Mouse (Mus musculus) ZHBTc4 (cell line): Measurements from ENCODE around the gene Supt4a.

Experiments used
- DNase-seq: peaks from one replicate; pipeline ENCODE4 v3.0.0-alpha.2; 2011; ENCODE audit warnings: low read depth, low spot score

Supt4a gene

GRCm38 (mm10) chr11:87725515-87725914 is 11.8 kb upstream of the Supt4a start:
- no peak for DNase-seq

GRCm38 (mm10) chr11:87725964-87726562 is 11.3 kb upstream of the Supt4a start:
- peak; percentile 54 for DNase-seq

- DNase-seq = no peak
These were observed 10.3 kb upstream of the Supt4a start for GRCm38 (mm10) chr11:87727021-87727420.

- DNase-seq = no peak
These were observed 9.9 kb upstream of the Supt4a start for GRCm38 (mm10) chr11:87727471-87727870.

GRCm38 (mm10) chr11:87728850-87729592 is 8.3 kb upstream of the Supt4a start:
- DNase-seq = no peak

- no peak for DNase-seq
These were observed 7.7 kb upstream of the Supt4a start for GRCm38 (mm10) chr11:87729593-87730185.

- DNase-seq = peak; percentile 49
These were observed 6.6 kb upstream of the Supt4a start for GRCm38 (mm10) chr11:87730652-87731310.

GRCm38 (mm10) chr11:87734346-87734745 is 3.0 kb upstream of the Supt4a start:
- DNase-seq = no peak

- no peak for DNase-seq
These were observed 1.7 kb upstream of the Supt4a start for GRCm38 (mm10) chr11:87735691-87736090.

- DNase-seq = peak; percentile 78
These were observed 661 bp upstream of the Supt4a start for GRCm38 (mm10) chr11:87736647-87737134.

GRCm38 (mm10) chr11:87743691-87744090 is 6.3 kb downstream of the Supt4a start:
- DNase-seq = no peak

- no peak for DNase-seq
These were observed 7.6 kb downstream of the Supt4a start for GRCm38 (mm10) chr11:87744964-87745363.

- no peak for DNase-seq
These were observed 8.5 kb downstream of the Supt4a start for GRCm38 (mm10) chr11:87745632-87746555.

- DNase-seq = no peak
These were observed 10.0 kb downstream of the Supt4a start for GRCm38 (mm10) chr11:87747312-87747711.

- no peak for DNase-seq
These were observed 10.4 kb downstream of the Supt4a start for GRCm38 (mm10) chr11:87747716-87748115.

GRCm38 (mm10) chr11:87748132-87749119 is 11.1 kb downstream of the Supt4a start:
- DNase-seq = peak; percentile 84

- peak; percentile 73 for DNase-seq
These were observed 12.1 kb downstream of the Supt4a start for GRCm38 (mm10) chr11:87749192-87750042.

- no peak for DNase-seq
These were observed 12.7 kb downstream of the Supt4a start for GRCm38 (mm10) chr11:87750043-87750421.

- DNase-seq = no peak
These were observed 13.2 kb downstream of the Supt4a start for GRCm38 (mm10) chr11:87750521-87750920.
